Mouse (Mus musculus): ENCODE measurements around the gene Sun5.
"Not testable (repeated sequence)": the region's sequence is repeated elsewhere in the genome, so short reads cannot be mapped to it uniquely, and the experiment has no call there.

Sun5 gene

GRCm38 (mm10) chr2:153870984-153871383, at the start of gene Sun5:
Gene Sun5 (minus strand): TSS chr2:153871084.
- no peak for DNase-seq

- DNase-seq, result no peak
These were observed 47.0 kb upstream of the Sun5 start, which contains the start of gene Bpifb3 for GRCm38 (mm10) chr2:153917930-153918329. Gene Bpifb3 (plus strand): TSS chr2:153918230.

DNA sequence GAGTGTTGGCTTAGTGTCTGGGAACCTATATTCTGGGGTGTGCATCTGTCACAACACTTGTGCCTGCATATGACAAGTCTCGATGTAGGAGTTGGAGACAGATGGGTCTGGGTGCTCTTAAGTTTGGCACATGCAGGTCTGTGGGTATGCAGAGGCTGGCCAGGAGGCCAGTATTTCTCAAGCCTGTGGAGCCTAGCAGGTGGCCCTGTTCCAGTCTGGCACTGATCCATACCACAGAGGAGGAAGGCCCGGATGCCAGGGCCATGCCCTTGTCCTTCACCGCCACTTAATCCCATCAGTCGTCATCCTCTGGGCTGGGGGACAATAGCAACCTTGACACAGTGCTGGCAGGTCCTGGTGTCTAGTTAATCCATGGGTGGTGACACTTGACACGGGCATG, 43.3 kb upstream of the Sun5 start:
- DNase-seq, result no peak

DNA sequence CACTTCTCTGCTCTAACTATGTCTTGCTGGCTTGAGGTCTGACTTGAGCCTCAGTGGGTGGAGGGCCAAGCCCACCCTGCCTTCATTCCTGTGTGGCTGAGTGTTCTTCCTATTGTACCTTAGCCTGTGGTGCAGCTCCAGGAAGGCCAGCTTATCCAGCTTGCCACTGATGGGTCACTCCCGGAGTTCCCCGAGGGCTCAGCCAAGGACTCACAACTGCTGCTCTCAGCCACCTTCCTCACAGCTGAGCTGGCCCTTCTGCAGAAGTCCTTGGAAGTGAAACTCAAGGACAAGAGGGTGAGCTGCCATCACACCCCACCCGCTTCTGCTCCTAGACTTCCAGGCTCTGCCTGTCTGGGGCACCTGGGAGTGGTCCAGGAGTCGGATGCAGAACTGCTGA, 35.7 kb upstream of the Sun5 start:
- no peak for DNase-seq

DNA sequence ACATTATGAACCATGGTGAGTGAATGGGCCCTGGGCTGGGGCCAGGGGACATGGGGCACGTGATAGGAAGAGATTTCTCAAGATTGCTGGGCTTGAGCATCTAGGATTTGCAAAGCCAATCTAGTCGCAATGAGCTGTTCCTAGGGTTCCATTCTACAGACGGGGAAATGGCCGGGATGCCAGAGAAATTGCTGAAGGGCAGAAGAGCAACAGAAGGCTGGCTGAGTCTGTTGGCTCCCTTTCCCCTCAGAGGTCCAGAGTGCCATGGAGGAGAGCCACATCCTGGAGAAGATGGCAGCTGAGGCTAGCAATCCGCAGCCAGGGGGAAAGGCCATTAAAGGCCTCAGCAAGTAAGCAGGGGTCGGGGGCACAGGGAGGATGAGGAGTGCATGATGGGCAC, 31.8 kb upstream of the Sun5 start:
- no peak for DNase-seq

GRCm38 (mm10) chr2:153900088-153900487, 29.2 kb upstream of the Sun5 start, which contains the start of gene Bpifb6:
Gene Bpifb6 (plus strand): TSS chr2:153900388.
- DNase-seq, result no peak

- no peak for DNase-seq
These were observed 28.2 kb upstream of the Sun5 start for GRCm38 (mm10) chr2:153899111-153899510.

DNA sequence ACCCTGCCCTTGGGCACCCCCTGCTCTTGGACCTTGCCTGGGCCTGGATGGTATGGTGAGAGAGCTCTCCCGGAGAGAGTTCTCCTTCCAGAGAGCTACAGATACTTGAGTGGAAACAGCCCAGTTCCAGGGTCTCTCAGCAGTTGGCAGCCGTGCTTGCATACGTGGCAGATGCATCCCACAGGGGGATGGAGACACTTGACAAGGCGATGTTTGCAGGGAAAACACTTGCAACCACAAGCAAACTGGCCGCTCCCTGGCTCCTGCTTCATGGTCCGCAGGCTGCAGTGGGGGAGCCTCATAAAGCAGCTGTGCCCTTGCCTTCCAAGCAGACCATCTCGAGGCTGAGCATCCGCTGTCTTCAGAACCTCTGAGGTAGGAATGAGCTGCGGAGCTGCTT, 3.9 kb upstream of the Sun5 start, which contains the start of gene Bpifb2:
TSS of gene Bpifb2 (plus strand) at position 301 of the 400 bp plus-strand sequence.
- DNase-seq, result no peak

DNA sequence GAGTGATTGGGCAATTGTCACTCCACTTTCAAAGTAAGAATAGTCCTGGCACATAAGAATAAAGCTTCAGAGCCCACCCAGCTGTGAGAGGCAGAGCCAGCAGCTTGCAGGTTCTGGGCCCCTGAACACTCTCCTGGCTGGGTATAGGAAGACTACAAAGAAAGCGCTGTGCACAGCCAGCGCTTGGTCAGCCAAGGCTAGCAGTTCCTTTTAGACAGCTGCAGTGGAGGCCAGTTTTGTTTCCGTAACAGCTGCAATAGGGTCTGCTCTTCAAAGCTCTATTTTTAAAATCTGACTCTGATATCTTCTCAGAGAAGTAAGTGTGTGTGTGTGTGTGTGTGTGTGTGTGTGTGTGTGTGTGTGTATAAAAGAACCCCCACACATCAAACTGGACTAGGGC, 8.9 kb downstream of the Sun5 start:
- DNase-seq, result no peak

DNA sequence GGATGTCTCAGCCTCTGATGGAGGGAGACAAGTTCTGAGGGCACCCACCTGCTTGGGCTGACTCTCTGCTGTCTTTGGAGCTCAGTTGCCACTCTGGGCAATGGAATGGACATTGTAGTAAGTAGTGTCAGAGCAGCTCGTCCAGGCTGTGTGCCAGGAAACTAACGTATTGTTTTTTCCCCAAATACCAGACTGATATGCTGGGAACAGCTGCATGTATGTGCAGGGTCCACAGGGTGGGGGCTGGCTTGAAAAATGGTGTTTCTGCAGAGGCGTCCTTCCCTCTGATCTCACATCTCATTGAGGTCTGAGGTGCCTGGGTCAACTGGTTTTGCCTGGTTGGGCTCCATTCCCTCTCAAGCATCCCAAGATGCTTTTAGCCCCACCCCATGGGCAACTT, 10.2 kb downstream of the Sun5 start:
- DNase-seq, result no peak

DNA sequence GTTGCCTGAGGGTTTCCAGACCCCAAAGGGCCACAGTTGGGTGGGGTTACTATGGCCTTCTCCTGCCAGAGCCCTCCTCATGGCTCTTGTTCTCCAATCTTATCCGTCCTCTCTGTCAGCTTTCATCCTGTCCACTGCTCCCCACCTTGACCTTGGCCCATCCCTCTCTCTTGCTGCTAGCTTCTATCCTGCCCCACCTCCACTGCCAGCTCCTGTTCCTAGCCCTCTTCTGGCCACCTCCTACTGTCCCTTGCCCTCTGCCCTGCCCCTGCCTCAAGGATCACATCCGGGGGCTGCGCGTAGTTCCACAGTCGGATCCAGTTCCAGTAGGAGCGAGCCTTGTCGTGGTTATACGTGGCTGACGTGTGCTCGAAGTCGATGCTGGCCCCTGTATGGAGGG, 10.6 kb downstream of the Sun5 start:
- no peak for DNase-seq

DNA sequence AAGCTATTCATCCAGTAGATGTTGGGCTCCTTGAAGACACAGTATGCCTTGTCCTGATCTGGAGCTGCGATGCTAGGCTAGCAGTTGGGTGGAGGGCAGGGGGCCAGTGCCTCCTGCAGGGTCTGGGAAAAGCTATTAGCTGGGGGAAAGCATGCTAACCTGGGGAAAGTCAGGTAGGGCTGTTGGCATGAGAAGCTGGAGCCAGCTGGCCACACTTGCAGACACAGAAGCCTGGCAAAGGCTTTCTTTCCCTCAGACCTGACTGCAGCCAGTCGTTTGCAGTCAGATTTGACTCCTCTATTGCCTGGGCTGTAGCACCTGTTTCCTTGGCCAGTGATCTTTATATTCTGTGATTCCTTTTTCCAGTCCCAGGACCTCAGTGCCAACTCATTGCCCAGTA, 11.3 kb downstream of the Sun5 start:
- no peak for DNase-seq

GRCm38 (mm10) chr2:153853544-153853943, 17.3 kb downstream of the Sun5 start:
- DNase-seq, result no peak

DNA sequence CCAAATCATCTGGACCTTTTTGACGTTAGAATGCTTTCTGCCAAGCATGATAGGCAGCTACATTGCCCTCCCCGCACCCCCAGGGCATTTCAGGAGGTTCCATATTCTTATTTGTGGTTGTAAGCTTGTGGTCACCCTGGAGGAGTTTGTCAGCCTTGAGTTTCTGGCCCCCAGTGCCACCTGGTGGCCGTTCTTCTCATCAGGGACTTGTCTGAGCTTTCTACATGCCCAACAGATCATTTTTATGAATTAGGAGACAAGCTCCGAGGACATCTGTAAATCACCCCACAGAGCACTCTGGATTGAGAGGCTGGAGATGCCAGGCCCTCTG, 19.9 kb downstream of the Sun5 start:
- DNase-seq, result peak; percentile 50 to 53

GRCm38 (mm10) chr2:153850351-153851029, 20.4 kb downstream of the Sun5 start:
- DNase-seq, result peak; percentile 20 to 33

- DNase-seq, result no peak
These were observed 22.5 kb downstream of the Sun5 start for GRCm38 (mm10) chr2:153848389-153848788.

GRCm38 (mm10) chr2:153842854-153843253, 28.0 kb downstream of the Sun5 start:
- DNase-seq, result no peak

DNA sequence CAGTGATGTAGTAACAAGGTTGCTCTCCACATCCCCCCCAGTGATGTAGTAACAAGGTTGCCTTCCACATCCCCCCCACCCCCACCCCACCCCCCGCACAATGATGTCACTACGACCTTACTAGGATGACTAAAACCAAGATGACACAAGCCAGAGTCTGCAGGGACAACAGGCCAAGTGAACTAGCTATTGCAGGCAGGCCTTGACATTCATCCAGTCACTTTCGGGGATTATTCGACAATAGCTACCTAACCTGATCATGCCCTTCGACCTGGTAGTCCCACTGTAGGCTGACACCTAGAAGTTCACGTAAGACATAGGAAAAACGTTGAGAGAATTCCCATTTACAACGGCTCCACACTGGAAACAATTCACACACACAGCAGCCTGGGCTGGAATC, 37.6 kb downstream of the Sun5 start:
- no peak for DNase-seq

DNA sequence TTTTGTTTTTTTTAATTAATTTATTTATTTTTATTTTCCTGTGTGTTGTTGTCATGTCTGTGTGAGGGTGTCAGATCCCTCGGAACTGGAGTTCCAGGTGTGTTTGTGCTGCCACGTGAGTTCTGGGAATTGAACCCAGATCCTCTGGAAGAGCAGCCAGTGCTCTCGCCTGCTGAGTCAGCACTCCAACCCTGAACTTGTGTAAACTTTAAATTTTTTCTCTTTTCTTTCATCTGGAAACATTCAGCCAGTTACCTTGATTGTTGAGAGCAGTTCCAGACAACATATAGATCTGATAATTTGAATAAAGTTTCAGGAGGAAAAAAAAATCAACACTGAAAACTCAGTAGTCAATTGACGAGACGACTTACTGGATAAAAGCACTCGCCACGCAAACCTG, 42.2 kb downstream of the Sun5 start:
- no peak for DNase-seq

DNA sequence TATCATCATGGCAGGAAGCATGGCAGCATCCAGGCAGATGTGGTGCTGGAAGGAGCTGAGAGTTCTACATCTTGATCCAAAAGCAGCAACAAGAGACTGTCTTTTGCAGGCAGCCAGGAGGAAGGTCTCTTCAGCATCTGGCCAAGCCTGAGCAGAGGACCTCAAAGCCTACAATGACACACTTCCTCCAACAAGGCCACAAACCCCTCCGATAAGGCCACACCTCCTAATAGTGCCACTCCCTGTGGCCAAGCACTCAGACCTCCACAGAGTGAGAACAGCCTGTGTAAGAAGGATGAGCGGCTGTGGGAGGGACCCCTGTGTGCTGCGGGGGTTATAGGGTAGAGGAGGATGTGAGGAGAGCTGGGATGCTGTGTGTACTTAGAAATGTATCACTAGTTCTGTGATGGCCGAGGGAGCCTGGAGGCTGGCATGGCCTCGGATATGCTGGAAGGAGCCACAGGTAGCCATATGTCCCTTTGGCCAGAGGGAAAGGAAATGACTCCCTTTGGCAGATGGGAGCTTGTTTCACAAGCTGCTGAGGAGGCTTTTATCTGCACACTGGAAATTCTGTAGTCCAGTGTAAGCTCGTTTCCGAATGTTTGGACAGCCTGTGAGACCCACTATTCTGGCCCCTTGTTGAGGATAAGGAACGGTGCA, 43.6 kb downstream of the Sun5 start:
- no peak for DNase-seq

DNA sequence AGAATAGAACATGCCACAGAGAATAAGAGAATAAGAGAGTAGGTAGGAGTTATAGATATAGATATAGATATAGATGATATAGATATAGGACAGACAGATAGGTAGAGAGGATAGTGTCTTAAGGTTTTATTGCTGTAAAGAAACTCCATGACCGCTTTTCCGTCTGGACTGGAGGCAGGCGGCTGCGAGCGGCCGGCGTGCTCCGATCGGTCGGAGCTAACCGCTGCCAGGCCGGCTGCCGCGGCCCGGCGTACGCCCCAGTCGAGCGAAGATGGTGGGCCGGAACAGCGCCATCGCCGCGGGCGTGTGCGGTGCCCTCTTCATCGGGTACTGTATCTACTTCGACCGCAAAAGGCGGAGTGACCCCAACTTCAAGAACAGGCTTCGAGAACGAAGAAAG, 45.0 kb downstream of the Sun5 start:
- DNase-seq, result not testable (repeated sequence)

DNA sequence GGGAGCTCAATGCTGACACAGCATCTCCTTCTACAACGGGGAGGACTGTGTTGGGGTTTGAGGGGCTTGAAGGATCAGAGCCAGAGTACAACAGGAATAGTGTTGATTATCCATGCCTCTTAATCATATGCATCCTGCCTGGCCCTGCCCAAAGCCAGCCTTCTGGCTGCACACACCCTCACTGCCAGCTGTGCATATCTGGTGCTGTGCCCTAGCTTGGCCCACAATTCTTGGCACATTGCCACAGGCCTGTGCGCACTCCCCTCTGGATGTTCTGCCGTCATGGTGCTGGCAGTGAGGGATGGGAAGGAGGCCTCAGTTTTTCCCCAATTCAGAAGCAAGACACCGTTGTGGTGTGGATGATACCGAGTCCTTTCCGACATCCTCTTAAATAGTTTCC, 46.3 kb downstream of the Sun5 start:
- DNase-seq, result no peak

GRCm38 (mm10) chr2:153822005-153822543, 48.8 kb downstream of the Sun5 start:
- DNase-seq, result no peak

DNA sequence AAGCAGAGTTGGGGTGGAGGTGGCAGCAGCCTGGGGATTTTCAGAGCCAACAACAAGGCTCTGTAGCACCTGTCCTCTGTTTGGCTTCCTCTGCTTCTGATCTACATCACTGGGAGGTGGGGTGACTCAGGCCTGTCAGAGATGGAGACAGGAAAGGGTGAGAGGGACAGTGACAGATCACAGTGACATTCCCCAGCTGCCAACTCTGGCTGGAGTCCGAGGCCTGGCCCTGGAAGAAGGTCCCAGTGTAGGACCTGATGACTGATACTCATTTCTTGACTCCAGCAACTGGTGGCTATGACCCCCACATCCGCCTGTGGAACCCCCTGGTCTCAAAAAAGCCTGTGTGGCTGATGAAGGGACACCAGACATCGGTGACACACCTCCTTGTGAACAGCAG, 61.0 kb downstream of the Sun5 start:
- DNase-seq, result no peak

DNA sequence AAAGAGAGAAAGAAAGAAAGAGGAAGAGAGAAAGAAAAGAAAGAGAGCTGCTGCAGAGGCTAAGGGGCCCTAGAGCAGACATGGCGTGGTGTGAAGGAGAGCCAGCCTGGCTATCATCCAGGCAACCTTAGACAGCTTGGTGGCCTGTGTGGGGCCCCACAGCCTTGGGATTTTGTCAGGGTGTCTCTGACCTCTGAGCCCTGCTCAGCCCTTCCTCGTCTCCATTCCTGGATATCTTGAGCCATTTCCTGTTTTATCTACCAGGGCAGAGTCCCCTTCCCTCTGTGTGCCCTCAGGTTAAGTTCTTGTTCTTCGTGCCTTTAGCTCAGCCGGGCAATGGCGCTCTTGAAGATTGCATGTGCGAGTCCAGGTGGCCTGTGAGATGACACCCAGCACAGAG, 62.0 kb downstream of the Sun5 start:
- no peak for DNase-seq
